Mouse (Mus musculus) left cerebral cortex, postnatal 4 days (tissue): ENCODE measurements around the gene Akap7. TPM values are rescaled to one million over a fixed set of nuclear protein-coding genes. Genes with fewer than 3 reads are reported as not detected.
A peak's percentile ranks its signal among the peaks of the same experiment; 100 is the strongest.
"Not testable (repeated sequence)": the region's sequence is repeated elsewhere in the genome, so short reads cannot be mapped to it uniquely, and the experiment has no call there.

Experiments used
- DNase-seq: peaks from one replicate; pipeline ENCODE4 v3.0.0-alpha.2; 2022
- intact Hi-C: fragments of 180-260 bp; cut with DNase I; formaldehyde crosslinking; loops from one replicate; pipeline ENCODE4 v1.15.1; 2025
- total RNA-seq, 2 experiments: library from RNA; stranded (reverse); gene quantifications; 2 replicates each; pipeline ENCODE4 v1.2.3; 2021

Gene Akap7
- total RNA-seq, 2 experiments from 2014 or later, result 146 to 153 TPM

GRCm38 (mm10) chr10:25199510-25200353, 107.9 kb downstream of the Akap7 start:
- intact Hi-C loops, result loop anchor here (5.0 kb wide), 1 partner anchor 237 kb away; no protein-coding TSS in a partner anchor
- DNase-seq, result peak; percentile 74

GRCm38 (mm10) chr10:25198575-25198974, 109.1 kb downstream of the Akap7 start:
- intact Hi-C loops, result no loop called here
- DNase-seq, result no peak

DNA sequence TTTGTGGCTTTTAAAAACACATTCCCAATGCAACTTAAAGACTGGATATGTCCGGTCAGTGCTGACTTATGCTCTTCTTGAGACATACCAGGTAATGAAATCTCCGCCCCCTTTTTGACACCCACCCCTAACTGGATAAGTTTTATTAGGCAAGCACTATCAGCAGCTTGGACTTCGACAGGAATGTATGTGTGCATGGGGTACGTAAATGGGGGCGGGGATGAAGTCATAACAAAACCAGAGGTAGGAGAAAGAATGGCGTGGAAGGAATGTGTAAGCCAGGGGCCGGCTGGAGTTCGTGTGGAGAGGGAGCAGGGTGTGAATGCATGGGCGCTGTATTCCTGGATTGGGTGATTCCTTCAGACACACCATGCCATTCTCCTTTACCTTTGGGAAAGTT, 109.6 kb downstream of the Akap7 start:
- no peak for DNase-seq
- intact Hi-C loops, result no loop called here

DNA sequence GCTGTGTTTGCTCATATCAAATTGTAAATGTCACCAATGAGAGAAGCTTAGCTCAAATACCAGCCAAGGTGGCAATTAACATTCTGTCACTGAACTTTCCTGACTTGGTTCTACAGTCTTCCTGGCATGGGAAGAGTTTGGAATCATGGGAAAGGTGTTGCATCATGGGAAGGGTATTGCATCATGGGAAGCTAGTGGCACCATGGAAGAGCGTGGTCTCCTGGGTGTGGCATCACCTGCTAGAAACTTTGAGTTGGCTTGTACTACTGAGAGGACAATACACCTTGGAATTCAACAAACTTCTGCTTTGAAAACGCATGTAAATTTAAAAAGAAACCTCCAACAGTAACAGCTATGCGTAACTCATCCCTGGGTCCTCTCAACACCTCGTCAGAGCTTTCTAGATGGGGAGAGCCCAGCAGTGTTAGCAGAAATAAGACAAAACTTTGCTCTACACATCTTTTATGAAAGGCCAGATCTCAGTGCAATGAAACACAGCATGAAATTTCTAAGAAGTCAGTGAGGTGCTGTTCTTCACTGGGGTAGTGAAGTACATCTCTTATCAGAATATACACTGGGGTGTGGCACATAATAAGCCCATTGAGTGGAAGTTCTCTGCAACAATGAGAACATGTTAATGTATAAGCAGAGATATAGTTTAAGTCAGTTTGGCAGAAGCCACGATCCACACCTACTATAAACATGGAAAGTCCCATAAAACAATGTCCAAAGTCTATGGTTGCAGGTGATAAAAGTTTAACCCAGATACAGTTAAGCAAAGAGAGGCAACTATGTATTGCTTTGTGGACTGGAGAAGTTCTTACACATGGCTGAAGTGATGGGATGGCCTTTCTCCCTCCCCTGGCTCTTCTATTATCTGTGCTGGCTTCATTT, 115.2 kb downstream of the Akap7 start:
- intact Hi-C loops, result no loop called here
- no peak for DNase-seq

GRCm38 (mm10) chr10:25191166-25191565, 116.5 kb downstream of the Akap7 start:
- no peak for DNase-seq
- intact Hi-C loops, result no loop called here

DNA sequence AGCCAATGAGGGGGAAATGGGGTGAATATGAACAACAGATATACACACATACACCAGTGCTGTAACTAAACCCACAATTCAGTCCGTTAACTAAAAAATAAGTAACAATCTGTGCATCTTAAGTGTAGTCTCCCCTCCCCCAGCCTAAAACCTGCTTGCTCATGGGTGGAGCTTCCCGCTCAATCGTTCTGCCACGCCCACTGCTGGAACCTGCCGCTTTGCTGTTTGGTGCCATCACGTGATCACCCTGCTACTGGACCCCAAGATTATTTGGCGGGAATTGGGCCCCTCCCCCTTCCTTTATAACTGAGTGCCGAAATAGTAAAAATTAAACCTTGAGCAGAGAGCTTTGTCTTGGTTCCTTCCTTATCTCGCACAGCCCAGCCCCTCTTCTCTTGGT, 121.4 kb downstream of the Akap7 start:
- DNase-seq, intact Hi-C loops: not testable (repeated sequence)

GRCm38 (mm10) chr10:25185691-25186090, 122.0 kb downstream of the Akap7 start:
- no peak for DNase-seq
- intact Hi-C loops, result no loop called here

GRCm38 (mm10) chr10:25184819-25185603, 122.7 kb downstream of the Akap7 start:
- intact Hi-C loops, result no loop called here
- DNase-seq, result no peak

DNA sequence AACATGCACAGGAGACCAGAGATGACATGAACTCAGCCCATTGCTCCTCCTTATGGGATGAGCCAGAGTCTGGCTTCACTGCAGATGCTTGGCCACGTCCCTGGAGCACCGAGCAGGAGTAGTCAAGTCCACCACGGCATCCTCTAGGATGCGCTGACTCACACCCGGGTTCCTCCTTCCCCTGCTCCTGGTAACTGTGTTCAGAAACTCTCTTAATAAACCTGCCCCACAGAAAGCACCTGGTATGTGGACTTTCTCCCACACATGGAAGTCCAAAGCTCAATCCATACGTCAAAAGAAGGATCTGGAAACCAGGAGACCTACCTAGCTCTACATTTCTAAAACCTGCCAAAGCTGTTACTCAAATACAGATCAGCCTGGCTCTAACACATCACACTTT, 124.4 kb downstream of the Akap7 start:
- intact Hi-C loops, result no loop called here
- no peak for DNase-seq

- intact Hi-C loops, result no loop called here
- no peak for DNase-seq
Observed at GRCm38 (mm10) chr10:25179030-25179429, 128.6 kb downstream of the Akap7 start.

DNA sequence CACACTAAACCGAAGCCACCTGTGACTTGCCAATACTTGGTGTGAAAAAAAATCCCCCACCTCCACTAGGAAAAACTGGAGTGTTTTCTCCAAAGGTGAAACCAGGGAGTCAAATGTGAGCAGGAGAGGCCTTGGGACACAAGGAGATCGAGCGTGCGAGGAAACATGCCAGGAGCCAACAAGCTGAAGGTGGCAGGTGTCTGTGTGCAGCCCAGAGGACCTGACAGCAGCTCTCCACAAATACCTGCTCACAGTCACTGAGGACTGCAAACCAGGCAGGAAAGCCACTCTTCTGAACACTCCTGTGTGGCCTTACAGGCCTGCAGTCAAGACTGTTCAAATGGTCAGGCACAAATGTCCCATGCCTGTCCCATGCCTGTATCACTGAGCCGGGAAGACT, 130.4 kb downstream of the Akap7 start:
- no peak for DNase-seq
- intact Hi-C loops, result no loop called here

GRCm38 (mm10) chr10:25174872-25175271, 132.8 kb downstream of the Akap7 start:
- no peak for DNase-seq
- intact Hi-C loops, result no loop called here

GRCm38 (mm10) chr10:25167365-25168194, 140.1 kb downstream of the Akap7 start:
- intact Hi-C loops, result no loop called here
- no peak for DNase-seq

GRCm38 (mm10) chr10:25163510-25163909, 144.2 kb downstream of the Akap7 start:
- DNase-seq, intact Hi-C loops: not testable (repeated sequence)

GRCm38 (mm10) chr10:25161701-25162100, 146.0 kb downstream of the Akap7 start:
- no peak for DNase-seq
- intact Hi-C loops, result no loop called here

DNA sequence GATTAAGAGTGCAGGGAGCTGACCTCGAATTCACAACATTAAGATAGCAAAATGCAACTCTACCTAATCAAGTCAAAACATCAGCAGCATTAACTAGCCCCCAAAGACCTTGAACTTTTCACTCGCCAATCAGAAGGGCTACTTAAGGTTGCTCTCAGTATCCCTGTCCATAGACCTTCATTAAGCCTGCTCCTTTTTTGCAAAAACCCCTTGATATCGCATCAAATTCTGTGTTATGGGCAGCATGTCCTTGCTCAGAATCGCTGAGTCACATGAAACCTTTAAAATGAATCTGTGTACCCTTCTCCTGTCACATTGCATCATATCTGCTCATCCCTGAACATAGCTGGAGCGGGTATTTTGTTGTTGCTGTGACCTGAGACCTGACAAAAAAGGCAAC, 149.0 kb downstream of the Akap7 start:
- no peak for DNase-seq
- intact Hi-C loops, result no loop called here

GRCm38 (mm10) chr10:25157339-25157738, 150.3 kb downstream of the Akap7 start:
- no peak for DNase-seq
- intact Hi-C loops, result no loop called here

GRCm38 (mm10) chr10:25154225-25154624, 153.4 kb downstream of the Akap7 start:
- intact Hi-C loops, result no loop called here
- DNase-seq, result no peak

DNA sequence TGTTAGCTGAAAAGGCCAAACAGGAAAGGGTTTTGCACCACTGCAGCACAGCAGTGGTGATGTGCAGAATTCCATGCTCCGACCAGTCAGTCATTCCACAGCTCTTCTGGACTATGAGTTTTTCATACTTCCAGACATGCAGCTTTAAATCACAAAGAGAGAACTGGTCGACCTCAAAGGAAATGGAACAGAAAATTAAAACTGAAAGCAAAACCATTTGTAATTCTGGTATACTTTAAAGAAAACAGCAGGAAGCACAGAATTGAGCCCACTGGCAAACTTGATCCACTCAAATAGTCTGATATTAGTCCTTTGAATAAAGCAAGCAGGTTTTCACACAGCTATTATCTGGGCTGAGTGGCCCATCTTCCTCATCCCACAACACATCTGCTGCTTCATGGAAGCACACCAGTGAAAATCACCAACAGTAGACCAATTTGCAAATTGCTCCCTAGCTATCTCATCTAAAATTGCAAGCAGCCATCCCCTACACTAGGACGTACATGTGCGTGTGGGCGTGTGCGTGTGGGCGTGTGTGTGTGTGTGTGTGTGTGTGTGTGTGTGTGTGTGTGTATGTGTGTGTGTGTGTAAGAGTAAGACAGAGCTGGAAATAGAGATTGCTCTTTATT, 156.4 kb downstream of the Akap7 start:
- intact Hi-C loops, result no loop called here
- no peak for DNase-seq

DNA sequence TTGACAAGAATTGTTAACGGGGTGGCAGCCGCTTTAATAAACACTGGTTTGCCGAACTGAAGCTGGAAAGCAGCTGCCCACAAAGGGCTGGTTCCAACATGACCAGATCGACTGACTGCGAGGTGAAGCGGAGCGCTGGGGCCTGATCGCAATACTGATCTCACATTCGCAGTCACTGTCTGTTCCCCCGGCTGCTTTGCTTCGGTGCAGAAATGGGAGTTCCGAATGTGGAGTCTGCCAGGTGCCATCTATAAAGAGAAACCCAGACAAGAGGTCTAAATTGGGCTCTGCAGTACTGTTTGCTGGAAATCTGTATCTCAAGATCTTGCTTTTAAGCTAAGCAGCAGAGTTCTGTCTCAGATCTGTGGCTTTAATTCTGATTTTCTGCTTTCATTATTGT, 161.8 kb downstream of the Akap7 start:
- intact Hi-C loops, result no loop called here

More for the DNA sequence above, 161.8 kb downstream of the Akap7 start:
- DNase-seq, result no peak
